Mouse (Mus musculus) embryo, embryonic 11.5 days (tissue): ENCODE results near the gene Gpm6b.

Experiments
- DNase-seq: peaks from one replicate; pipeline ENCODE4 v3.0.0-alpha.2; 2012; ENCODE audit warnings: low read depth, low spot score

The Gpm6b gene

DNA sequence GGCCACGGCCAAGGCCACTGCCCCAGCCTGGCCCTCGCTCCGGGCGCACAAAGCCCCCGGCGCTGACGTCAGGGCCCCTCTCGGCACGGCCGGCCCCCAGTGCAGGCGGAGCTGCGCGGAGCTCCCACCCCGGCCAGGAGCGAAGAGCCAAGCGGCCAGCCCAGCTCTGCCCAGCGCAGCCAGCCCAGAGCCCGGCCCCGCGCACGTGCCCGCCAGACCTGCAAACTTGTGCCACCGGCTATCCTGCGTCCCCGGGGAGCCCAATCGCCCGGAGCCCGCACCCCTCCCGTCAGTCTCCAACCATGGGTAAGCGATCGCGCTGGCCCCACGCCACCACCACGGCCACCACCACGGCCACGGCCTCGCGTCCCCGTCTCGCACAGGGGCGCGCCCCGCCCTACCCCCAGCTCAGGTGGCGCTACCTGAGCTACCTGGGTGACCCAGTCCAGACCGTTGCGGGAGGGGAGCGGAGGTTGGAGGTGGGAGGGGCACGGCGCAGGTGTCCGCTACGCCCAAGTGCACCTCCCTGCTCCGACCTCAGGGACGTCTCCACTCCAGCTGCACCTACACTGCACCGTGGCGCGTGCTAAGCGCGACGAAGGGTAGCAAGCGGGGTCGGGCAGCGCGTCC is at the start of gene Gpm6b:
Gpm6b (plus strand) TSS at position 81 of the 630 bp plus-strand sequence.
- DNase-seq: no peak

- DNase-seq: no peak
Observed at GRCm38 (mm10) chrX:166196327-166196726, 42.4 kb upstream of the Gpm6b start.

- DNase-seq: no peak
Observed at GRCm38 (mm10) chrX:166198266-166198665, 40.4 kb upstream of the Gpm6b start.

DNA sequence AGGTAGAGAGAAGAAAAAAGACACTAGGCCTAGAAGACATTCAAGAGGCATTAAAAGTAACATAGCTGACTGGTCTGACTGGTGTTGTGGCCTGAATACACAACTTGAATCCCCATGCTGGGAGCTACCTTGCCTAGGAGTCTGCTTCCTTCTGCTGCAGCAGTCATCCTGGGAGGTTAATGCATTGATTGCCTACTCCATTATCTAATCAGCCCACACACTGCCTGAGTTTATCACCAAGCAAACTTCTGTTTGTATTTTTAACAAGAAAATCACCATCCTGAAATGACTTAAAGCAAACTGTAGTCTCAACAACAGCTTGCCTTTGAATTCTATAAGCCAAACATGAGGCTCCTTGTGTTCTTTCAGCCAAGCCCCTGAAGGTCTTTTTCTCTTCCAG is 38.9 kb upstream of the Gpm6b start:
- no peak for DNase-seq

DNA sequence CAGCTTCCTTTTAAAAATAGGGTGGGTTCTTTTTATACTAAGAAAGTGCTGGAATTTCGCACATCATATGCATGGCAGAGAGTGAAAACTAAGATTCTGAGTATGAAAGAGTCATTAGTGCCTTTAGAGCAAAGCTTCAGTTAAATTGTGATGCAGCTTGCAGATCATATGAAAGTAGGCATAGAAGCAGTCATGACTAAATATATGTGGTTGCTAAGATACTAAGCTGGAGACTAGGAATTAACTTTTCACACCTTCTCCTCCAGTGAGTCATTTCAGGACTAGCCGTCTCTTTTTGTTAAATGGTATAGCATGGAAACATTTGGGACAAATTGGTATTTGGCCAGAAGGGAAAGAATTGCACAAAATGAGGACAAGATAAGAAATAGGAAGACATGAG is 24.1 kb upstream of the Gpm6b start:
- no peak for DNase-seq

DNA sequence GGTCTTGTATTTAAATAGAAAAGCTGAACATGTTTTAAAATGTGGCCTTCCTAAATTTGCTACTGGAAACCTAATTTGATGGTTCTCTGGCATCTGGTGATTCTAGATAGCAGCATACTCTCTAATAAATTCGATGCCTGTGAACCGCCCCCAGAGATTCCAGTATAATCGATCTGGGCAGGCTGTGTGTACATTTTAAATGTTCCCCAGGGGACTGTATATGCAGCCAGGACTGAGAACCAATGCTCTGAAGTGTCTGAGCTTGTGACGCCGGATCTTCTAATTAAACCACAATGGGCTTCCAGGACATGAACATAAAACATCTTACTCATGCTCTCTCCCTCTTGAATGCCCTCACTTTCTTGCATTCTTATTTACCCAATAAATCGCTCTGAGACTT is 22.5 kb upstream of the Gpm6b start:
- DNase-seq: no peak

DNA sequence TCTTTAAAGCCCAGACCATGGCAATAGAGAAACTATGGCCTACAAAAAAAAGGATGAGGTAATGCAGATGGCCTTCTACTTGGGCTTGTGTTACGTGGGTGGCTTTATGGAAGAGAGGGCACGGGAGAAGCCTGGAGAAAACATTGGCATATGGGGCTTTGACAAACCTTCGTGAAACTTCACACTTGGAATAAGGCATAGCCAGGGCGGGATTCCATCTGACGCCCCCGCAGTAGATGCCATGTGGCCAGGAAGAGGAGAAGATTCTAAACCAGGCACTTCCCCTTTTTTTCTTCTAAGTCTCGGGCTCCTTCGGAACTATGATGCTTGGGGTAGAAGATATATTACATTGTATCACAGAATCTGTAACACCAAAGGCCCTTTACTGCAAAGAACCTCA is 22.0 kb upstream of the Gpm6b start:
- DNase-seq: no peak

DNA sequence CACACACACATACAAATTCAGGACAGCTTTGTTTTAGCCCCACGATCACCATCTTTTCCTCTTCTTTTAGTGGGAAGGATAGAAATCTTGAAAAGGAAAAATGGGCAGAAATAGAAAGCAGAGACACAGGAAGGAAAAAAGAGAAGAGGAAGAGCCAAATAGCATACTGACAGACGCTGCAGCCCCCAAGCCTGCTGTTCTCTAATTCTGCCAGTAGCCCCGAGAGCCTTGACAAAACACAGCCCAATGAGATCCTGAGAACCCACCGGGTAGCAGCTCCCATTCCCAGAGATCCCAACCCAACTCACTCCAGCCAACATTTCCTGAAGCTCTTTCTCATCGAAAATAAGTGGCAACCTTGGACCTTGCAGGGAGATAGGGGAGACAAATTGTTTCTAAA is 19.4 kb upstream of the Gpm6b start:
- DNase-seq: no peak

DNA sequence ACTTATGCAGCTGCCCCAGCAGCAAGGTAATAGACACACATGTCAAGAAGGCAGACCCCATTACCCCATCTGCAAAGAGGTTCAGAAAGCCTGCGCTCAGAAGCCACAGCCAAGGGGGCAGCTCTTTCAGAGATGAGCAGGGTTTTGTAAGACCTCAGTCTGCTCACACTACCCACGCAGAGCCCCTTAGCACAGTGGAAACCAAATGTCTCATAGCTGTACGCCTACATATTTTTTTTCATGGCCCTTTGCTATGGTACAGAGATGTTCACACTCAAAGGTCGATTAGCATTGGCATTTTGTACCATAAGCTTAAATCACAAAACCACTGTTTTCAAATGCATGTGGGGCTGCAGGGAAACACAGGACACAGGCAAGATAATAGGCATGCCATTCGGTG is 11.9 kb upstream of the Gpm6b start:
- no peak for DNase-seq

- no peak for DNase-seq
Observed at GRCm38 (mm10) chrX:166229750-166230149, 9.0 kb upstream of the Gpm6b start.

- no peak for DNase-seq
Observed at GRCm38 (mm10) chrX:166230515-166231267, 8.0 kb upstream of the Gpm6b start.

DNA sequence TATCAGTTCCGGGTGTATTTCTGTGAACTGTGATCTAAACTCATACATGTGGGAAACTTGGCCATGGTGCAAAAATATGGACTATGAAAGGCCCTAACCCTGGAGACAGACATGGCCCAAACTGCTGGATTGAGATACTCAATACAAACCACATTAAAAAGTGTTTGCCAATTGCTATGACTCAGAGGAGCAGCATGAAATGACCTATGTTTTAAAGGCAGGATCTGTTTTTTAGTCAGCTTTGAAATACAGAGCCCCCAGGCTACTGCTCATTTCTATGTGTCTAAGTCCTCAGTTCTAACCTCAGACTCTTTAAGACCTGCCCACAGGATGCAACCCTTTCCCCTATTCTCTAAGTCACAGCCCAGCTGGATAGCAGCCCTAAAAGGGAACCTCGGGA is 2.6 kb upstream of the Gpm6b start:
- DNase-seq: no peak

DNA sequence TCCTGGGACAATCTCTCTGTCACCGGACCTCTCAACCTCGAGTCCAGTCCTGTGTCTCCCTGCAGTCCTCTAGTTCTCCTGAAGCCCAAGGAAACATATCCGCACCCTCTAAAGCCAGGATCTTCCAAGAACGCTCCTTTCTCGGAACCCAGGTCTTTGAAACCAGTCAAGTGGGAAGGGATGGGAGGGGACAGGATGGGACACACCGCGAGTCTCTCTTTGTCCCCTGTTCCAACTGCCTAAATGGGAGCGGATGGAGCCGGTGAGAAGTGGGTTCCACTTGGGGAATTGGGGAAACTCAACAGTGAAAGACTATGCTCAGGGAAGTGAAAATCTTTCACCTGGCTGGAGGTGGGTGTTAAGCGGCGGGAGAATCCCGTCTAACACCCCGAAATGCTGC is 809 bp downstream of the Gpm6b start:
- DNase-seq: no peak

GRCm38 (mm10) chrX:166240751-166241150 is 2.0 kb downstream of the Gpm6b start:
- DNase-seq: no peak

DNA sequence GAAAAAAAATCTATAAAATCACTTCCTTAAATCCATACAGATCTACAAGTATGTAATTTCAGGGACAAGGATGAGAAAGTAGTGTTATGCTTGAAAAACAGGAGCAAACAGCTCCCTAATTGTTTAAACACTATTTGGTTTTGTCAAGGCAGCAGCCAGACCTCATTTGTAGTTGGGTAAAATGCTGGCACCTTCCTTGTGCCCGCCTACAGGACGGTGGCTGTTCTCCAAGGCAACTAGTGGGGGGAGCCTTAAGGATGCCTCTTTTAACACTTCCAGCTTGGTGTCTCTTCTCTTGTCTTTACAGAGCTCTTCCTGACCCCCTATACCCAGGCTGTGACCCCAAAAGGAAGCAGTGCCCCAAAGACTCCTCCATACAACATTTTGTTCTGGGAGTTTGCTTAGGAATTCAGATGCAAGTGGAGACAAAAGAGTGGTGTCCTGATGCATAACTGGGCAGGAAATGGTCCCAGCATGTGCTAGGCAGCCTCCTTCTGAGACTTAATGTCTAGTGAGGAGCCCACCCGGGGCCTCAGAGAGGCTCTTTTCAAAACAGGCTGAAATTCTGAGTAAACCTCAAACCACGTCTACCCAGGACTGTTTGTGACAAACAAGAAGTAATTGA is 4.7 kb downstream of the Gpm6b start:
- DNase-seq: no peak

- no peak for DNase-seq
Observed at GRCm38 (mm10) chrX:166271489-166271888, 32.8 kb downstream of the Gpm6b start.

DNA sequence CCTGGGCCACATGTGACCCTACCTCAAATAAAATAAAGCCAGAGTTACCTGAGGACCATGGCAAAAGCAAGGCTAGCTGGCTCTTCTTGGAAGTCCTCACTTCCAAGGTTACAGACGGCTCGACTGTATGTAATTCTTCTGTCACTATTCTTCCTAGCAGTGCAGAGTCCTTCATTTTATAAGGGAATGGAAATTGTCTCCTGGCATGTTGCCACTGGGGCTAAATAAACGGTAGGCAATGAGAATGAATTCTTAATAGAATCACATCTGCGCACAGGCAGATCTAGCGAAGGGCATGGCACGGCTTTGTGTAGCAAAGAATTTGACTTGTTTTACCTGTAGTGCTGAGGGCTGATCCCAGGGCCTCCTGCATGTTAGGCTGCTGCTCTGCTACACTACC is 33.9 kb downstream of the Gpm6b start:
- no peak for DNase-seq

- no peak for DNase-seq
Observed at GRCm38 (mm10) chrX:166279861-166280260, 41.1 kb downstream of the Gpm6b start.

- DNase-seq: no peak
Observed at GRCm38 (mm10) chrX:166286760-166287483, 48.2 kb downstream of the Gpm6b start.

DNA sequence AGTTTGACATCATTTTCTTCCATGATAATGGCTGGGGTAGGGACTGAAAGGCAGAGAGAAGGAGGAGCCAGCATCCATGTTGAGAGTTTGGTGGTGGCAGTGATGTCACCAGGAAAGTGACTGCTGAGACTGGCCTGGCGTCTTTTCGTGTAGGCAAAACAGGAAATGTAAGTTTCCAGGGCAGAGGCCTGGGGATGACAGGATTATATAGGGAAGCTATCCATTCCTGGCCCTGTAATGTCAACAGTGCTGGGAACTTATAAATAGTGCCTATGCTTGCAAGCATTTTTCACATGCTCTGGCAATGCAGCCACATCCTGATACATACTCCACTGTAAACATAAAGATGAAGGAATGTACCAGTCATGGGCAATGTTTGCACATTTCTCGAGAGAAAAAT is 52.6 kb downstream of the Gpm6b start:
- no peak for DNase-seq

GRCm38 (mm10) chrX:166293465-166293864 is 54.8 kb downstream of the Gpm6b start:
- DNase-seq: no peak

DNA sequence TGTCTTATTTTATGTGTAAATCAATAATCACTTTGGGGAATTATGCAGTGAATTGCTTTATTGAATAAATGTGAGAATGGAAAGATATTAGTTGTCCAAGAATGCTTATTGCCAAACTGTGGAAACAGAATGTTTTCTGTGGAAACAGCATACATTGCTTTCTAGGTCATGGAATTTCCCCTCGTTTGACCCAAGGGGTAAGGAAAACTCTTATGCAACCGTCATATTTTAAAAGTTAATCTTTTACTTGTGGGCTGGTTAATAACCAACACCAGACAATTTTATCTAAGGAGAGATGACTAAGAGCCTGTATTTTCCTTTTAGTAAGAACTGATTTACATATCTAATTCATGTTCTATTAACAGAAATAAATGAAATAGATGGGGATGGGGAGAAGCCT is 64.1 kb downstream of the Gpm6b start:
- no peak for DNase-seq
